Mouse (Mus musculus) megakaryocyte, embryonic 14.5 days (primary cell): Measurements from ENCODE around the gene Polrmt.

Experiments used
- FLI1 ChIP-seq: IDR thresholded peaks from 2 replicates; pipeline ENCODE4 v1.6.1; 2012; ENCODE audit warnings: low read length, inconsistent platforms, mixed read lengths
- GATA1 ChIP-seq: IDR thresholded peaks from 3 replicates; pipeline ENCODE4 v1.6.1; 2012; ENCODE audit warnings: mixed read lengths, low read length, inconsistent platforms, borderline replicate concordance

DNA sequence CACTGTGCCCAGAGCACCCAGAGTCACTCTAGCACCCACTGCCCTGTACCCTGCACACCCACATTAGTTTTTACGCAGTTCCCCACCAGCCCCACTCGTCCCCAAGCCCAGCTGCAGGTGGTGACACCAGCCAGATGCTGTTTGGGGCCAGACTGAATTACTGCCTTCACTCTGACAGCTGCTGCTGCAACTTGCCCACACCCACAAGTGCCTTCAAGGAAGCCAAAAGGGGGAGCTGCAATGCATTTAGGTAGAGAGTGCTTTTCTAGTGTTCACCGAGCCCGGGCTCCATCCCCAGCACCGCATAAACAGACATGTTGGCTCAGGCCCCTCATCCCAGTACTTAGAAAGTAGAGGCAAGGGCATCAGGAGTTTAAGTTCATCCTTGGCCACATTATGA, 35.6 kb upstream of the Polrmt start:
- no peak for TF ChIP-seq GATA1
- TF ChIP-seq FLI1: no peak
